ENCODE assay signal across 23 mouse cellular contexts in genomic region chr11:50507498-50507824, GRCm38 (mm10).
A peak's percentile ranks its signal among the peaks of the same experiment; 100 is the strongest.
DNase-seq lines count a peak whose midpoint lies in the region; ATAC-seq lines count a peak whose summit lies in the region.
"Had no signal": no experiment of that assay in that cellular context is flagged by ENCODE, and none has a peak within 500 bp of the region (broad histone marks: within the 10 kb centered on the region; RNA-seq: fewer than 3 reads in every experiment).

No protein-coding gene starts in this region.

- no peak overlapping the region for H3K9ac ChIP-seq in forebrain, embryonic 12.5 days
- H3K9ac ChIP-seq in forebrain, embryonic 15.5 days (replicated peaks), result no peak overlapping the region
- no peak overlapping the region for H3K9ac ChIP-seq in neural tube, embryonic 11.5 days (ENCODE audit: low read length)
- no peak overlapping the region for H3K9ac ChIP-seq in neural tube, embryonic 15.5 days (replicated peaks)
- peak overlapping the region; percentile 28; the same call in 1 of the 2 replicates for H3K9ac ChIP-seq in midbrain, embryonic 13.5 days (replicated peaks)
- H3K9ac ChIP-seq: heart, embryonic 12.5 days; liver, embryonic 13.5 days; lung, embryonic 14.5 days had no signal

- H3K27me3 ChIP-seq in forebrain, embryonic 12.5 days, result no peaks in the 10 kb centered on the region
- no peaks in the 10 kb centered on the region for H3K27me3 ChIP-seq in forebrain, embryonic 15.5 days
- no peaks in the 10 kb centered on the region for H3K27me3 ChIP-seq in neural tube, embryonic 11.5 days (ENCODE audit: control insufficient read depth, insufficient read depth, low read length)
- H3K27me3 ChIP-seq in neural tube, embryonic 15.5 days (replicated peaks), result no peaks in the 10 kb centered on the region
- no peaks in the 10 kb centered on the region for H3K27me3 ChIP-seq in midbrain, embryonic 13.5 days
- H3K27me3 ChIP-seq: liver, embryonic 13.5 days had no signal

- H3K4me3 ChIP-seq in forebrain, embryonic 12.5 days (replicated peaks), result no peak overlapping the region
- no peak overlapping the region for H3K4me3 ChIP-seq in forebrain, embryonic 15.5 days
- H3K4me3 ChIP-seq in neural tube, embryonic 11.5 days (ENCODE audit: low read depth, low read length), result no peak overlapping the region
- H3K4me3 ChIP-seq in neural tube, embryonic 15.5 days (replicated peaks), result no peak overlapping the region
- no peak overlapping the region for H3K4me3 ChIP-seq in midbrain, embryonic 13.5 days (replicated peaks)
- H3K4me3 ChIP-seq: heart, embryonic 12.5 days; liver, embryonic 13.5 days; megakaryocyte, embryonic 14.5 days had no signal

- H3K4me2 ChIP-seq in forebrain, embryonic 12.5 days, result no peak overlapping the region
- H3K4me2 ChIP-seq in forebrain, embryonic 15.5 days (replicated peaks), result no peak overlapping the region
- no peak overlapping the region for H3K4me2 ChIP-seq in neural tube, embryonic 11.5 days (ENCODE audit: low read depth)
- H3K4me2 ChIP-seq in neural tube, embryonic 15.5 days, result no peak overlapping the region
- H3K4me2 ChIP-seq in midbrain, embryonic 13.5 days (replicated peaks), result no peak overlapping the region
- H3K4me2 ChIP-seq: heart, embryonic 12.5 days; liver, embryonic 13.5 days; lung, embryonic 14.5 days had no signal

- peak overlapping the region; percentile 53; the same call in 1 of the 2 replicates for H3K27ac ChIP-seq in forebrain, embryonic 12.5 days
- H3K27ac ChIP-seq in forebrain, embryonic 15.5 days (replicated peaks), result no peak overlapping the region
- H3K27ac ChIP-seq in neural tube, embryonic 11.5 days (ENCODE audit: low read depth, low read length), result 0 out of 2 replicates have a peak overlapping the region, but pooled peaks have one; percentile 80
- no peak overlapping the region for H3K27ac ChIP-seq in neural tube, embryonic 15.5 days (replicated peaks)
- H3K27ac ChIP-seq in midbrain, embryonic 13.5 days, result peak overlapping the region; percentile 75
- H3K27ac ChIP-seq: liver, embryonic 13.5 days; stomach, postnatal 0 days had no signal

- H3K4me1 ChIP-seq in forebrain, embryonic 12.5 days, result peaks cover 22% of the 10 kb centered on the region
- peaks cover 8% of the 10 kb centered on the region for H3K4me1 ChIP-seq in forebrain, embryonic 15.5 days
- H3K4me1 ChIP-seq in neural tube, embryonic 11.5 days (ENCODE audit: control insufficient read depth, insufficient read depth, low read length), result peaks cover 17% of the 10 kb centered on the region
- H3K4me1 ChIP-seq in neural tube, embryonic 15.5 days, result peaks cover 8% of the 10 kb centered on the region; the same call in 1 of the 2 replicates
- H3K4me1 ChIP-seq in midbrain, embryonic 13.5 days (replicated peaks), result peaks cover 21% of the 10 kb centered on the region
- H3K4me1 ChIP-seq: heart, embryonic 12.5 days; liver, embryonic 13.5 days; megakaryocyte, embryonic 14.5 days had no signal

- no peaks in the 10 kb centered on the region for H3K9me3 ChIP-seq in forebrain, embryonic 12.5 days
- H3K9me3 ChIP-seq in forebrain, embryonic 15.5 days, result no peaks in the 10 kb centered on the region
- no peaks in the 10 kb centered on the region for H3K9me3 ChIP-seq in neural tube, embryonic 11.5 days (ENCODE audit: control insufficient read depth, low read length)
- H3K9me3 ChIP-seq in neural tube, embryonic 15.5 days (replicated peaks), result no peaks in the 10 kb centered on the region
- no peaks in the 10 kb centered on the region; the same call in 1 of the 2 replicates for H3K9me3 ChIP-seq in midbrain, embryonic 13.5 days
- H3K9me3 ChIP-seq: liver, embryonic 13.5 days had no signal

- 77% methylated on average over 4 of the region's 4 CpGs for WGBS in forebrain, embryonic 12.5 days
- WGBS in forebrain, embryonic 15.5 days, result 67% methylated on average over 4 of the region's 4 CpGs
- 76% methylated on average over 4 of the region's 4 CpGs for WGBS in neural tube, embryonic 11.5 days
- WGBS in neural tube, embryonic 15.5 days, result 65% methylated on average over 4 of the region's 4 CpGs
- WGBS in midbrain, embryonic 13.5 days, result 68% methylated on average over 4 of the region's 4 CpGs

- no peak for ATAC-seq in forebrain, embryonic 12.5 days (ENCODE audit: low FRiP score)
- no peak for ATAC-seq in forebrain, embryonic 15.5 days (replicated peaks)
- ATAC-seq in neural tube, embryonic 11.5 days (ENCODE audit: insufficient read depth, low FRiP score, low TSS enrichment), result no peak
- no peak for ATAC-seq in neural tube, embryonic 15.5 days (ENCODE audit: low FRiP score)
- peak; percentile 38; the same call in 1 of the 2 replicates for ATAC-seq in midbrain, embryonic 13.5 days

- no peaks in the 10 kb centered on the region for H3K36me3 ChIP-seq in forebrain, embryonic 12.5 days (replicated peaks)
- no peaks in the 10 kb centered on the region for H3K36me3 ChIP-seq in forebrain, embryonic 15.5 days
- H3K36me3 ChIP-seq in neural tube, embryonic 11.5 days (ENCODE audit: control insufficient read depth, insufficient read depth, low read length), result no peaks in the 10 kb centered on the region
- H3K36me3 ChIP-seq in neural tube, embryonic 15.5 days, result no peaks in the 10 kb centered on the region
- no peaks in the 10 kb centered on the region for H3K36me3 ChIP-seq in midbrain, embryonic 13.5 days
- H3K36me3 ChIP-seq: heart, embryonic 12.5 days; liver, embryonic 13.5 days had no signal

- no peak for DNase-seq in neural tube, embryonic 11.5 days (ENCODE audit: low spot score)
- no peak for DNase-seq in heart, adult 9 months (ENCODE audit: low spot score in 2 of 2)
- DNase-seq in frontal cortex, adult 2 months (ENCODE audit: extremely low spot score in 1 of 2, low spot score in 1 of 2), result no peak
- DNase-seq: adrenal gland, postnatal 14 days; cerebellum, adult 2 months; cerebellum, postnatal 36 days; gastrocnemius, postnatal 14 days; heart, adult 11 months; heart, postnatal 14 days; kidney, adult 18-20 months; kidney, postnatal 4 days; layer of hippocampus, adult 9-11 months; liver, embryonic 13.5 days; lung, embryonic 14.5 days; thymus, adult 2 months; thymus, postnatal 4 days had no signal

Comparison
In these comparisons a context has a peak if more than half of its experiments do, and no peak if none do; other contexts are left out.
1. H3K27ac ChIP-seq: peak in forebrain, embryonic 12.5 days (single experiment), neural tube, embryonic 11.5 days (single experiment) and midbrain, embryonic 13.5 days (single experiment); none in forebrain, embryonic 15.5 days (single experiment) and neural tube, embryonic 15.5 days (single experiment).